Mouse (Mus musculus) hindbrain, embryonic 14.5 days (tissue): ENCODE measurements at regions not wholly inside any gene's neighbourhood (a gene's known extent, or its start where the extent isn't known, plus 50 kb on each side); places are given as distances from the start of the nearest gene placed in this dataset.

Source experiments
- ATAC-seq: fragments of 200-750 bp; cut with Nextera tagmentation; 2 replicates; pipeline ENCODE4 v1.8.0; 2017; ENCODE audit warnings: moderate number of reproducible peaks, mild to moderate bottlenecking, moderate TSS enrichment, moderate library complexity; ENCODE audit not compliant: low FRiP score
- DNase-seq: peaks from one replicate; pipeline ENCODE4 v3.0.0-alpha.2; 2015; ENCODE audit warnings: low spot score
- H3K27ac ChIP-seq: fragments of 300-500 bp; sonication (generic); 2 replicates; pipeline ENCODE4 v1.5.1; 2014; ENCODE audit warnings: mild to moderate bottlenecking, moderate library complexity
- H3K27me3 ChIP-seq: fragments of 300-500 bp; sonication (generic); 2 replicates; pipeline ENCODE4 v1.6.1; 2014; ENCODE audit warnings: mild to moderate bottlenecking, low read length, mixed read lengths; ENCODE audit not compliant: control insufficient read depth, insufficient read depth
- H3K36me3 ChIP-seq: fragments of 300-500 bp; sonication (generic); replicated peaks from 2 replicates; pipeline ENCODE4 v1.6.1; 2014; ENCODE audit not compliant: control insufficient read depth, insufficient read depth
- H3K4me1 ChIP-seq: fragments of 300-500 bp; sonication (generic); replicated peaks from 2 replicates; pipeline ENCODE4 v1.6.1; 2014; ENCODE audit warnings: antibody characterized with exemption, low read length, mixed read lengths; ENCODE audit not compliant: control insufficient read depth, insufficient read depth
- H3K4me2 ChIP-seq: fragments of 300-500 bp; sonication (generic); replicated peaks from 2 replicates; pipeline ENCODE4 v1.6.1; 2014; ENCODE audit warnings: mild to moderate bottlenecking, moderate library complexity
- H3K4me3 ChIP-seq: fragments of 300-500 bp; sonication (generic); replicated peaks from 2 replicates; pipeline ENCODE4 v1.5.1; 2014; ENCODE audit warnings: mild to moderate bottlenecking, low read length
- H3K9ac ChIP-seq: fragments of 300-500 bp; sonication (generic); 2 replicates; pipeline ENCODE4 v1.6.1; 2014
- H3K9me3 ChIP-seq: fragments of 300-500 bp; sonication (generic); 2 replicates; pipeline ENCODE4 v1.6.1; 2016; ENCODE audit warnings: low read length; ENCODE audit not compliant: control insufficient read depth
- WGBS: fragments of 180-500 bp; shearing (Covaris S2); extraction: QIAGEN DNeasy Blood & Tissue Kit; methylation state at CpG from one replicate; pipeline ENCODE4 v1.1.7; 2014; 5-methylcytosine and 5-hydroxymethylcytosine counted together

DNA sequence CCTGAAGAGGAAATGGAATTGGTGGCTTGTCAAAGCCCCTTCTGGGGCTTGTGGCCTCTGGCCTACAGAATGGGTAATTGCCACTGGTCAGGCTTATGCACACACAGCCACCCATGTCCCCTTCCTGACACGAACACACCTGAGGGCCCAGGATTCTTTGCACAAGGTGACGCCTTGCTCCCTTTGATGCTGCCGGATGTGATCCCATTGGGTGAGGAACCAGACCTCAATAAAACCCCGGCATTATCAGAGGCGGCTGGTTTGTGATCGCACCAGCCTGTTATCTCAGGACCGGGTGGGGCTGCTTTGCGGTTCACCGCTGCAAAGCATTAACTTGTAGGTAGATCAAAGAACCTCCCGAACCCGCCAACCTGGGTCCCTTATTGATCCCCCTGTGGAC is 270.5 kb downstream of the Sox9 start:
- peaks cover 17% of the 10 kb centered on the region for H3K4me1 ChIP-seq
- H3K4me3 ChIP-seq: no peak overlapping the region
- H3K36me3 ChIP-seq: no peaks in the 10 kb centered on the region
- 97% methylated on average over 11 of the region's 11 CpGs for WGBS
- no peak for ATAC-seq
- H3K4me2 ChIP-seq: no peak overlapping the region
- no peak for DNase-seq
- H3K27ac ChIP-seq: no peak overlapping the region
- no peaks in the 10 kb centered on the region for H3K9me3 ChIP-seq
- H3K27me3 ChIP-seq: no peaks in the 10 kb centered on the region
- H3K9ac ChIP-seq: no peak overlapping the region

GRCm38 (mm10) chr11:113056042-113056632 is 274.1 kb downstream of the Sox9 start:
- no peak for DNase-seq
- ATAC-seq: peak; percentile 49; the same call in 1 of the 2 replicates
- no peak overlapping the region for H3K4me2 ChIP-seq
- H3K4me1 ChIP-seq: peaks cover 20% of the 10 kb centered on the region
- H3K27me3 ChIP-seq: no peaks in the 10 kb centered on the region
- H3K9me3 ChIP-seq: no peaks in the 10 kb centered on the region
- no peaks in the 10 kb centered on the region for H3K36me3 ChIP-seq
- 62% methylated on average over 12 of the region's 12 CpGs for WGBS
- peak overlapping the region; percentile 78 for H3K27ac ChIP-seq
- H3K4me3 ChIP-seq: no peak overlapping the region
- H3K9ac ChIP-seq: no peak overlapping the region

GRCm38 (mm10) chr11:113056824-113057223 is 274.8 kb downstream of the Sox9 start:
- H3K9ac ChIP-seq: no peak overlapping the region
- peak overlapping the region; percentile 78 for H3K27ac ChIP-seq
- H3K9me3 ChIP-seq: no peaks in the 10 kb centered on the region
- ATAC-seq: peak; percentile 82
- WGBS: 18% methylated on average over 5 of the region's 5 CpGs
- H3K4me2 ChIP-seq: no peak overlapping the region
- H3K4me1 ChIP-seq: peaks cover 20% of the 10 kb centered on the region
- no peak overlapping the region for H3K4me3 ChIP-seq
- DNase-seq: peak; percentile 49
- no peaks in the 10 kb centered on the region for H3K36me3 ChIP-seq
- H3K27me3 ChIP-seq: no peaks in the 10 kb centered on the region

DNA sequence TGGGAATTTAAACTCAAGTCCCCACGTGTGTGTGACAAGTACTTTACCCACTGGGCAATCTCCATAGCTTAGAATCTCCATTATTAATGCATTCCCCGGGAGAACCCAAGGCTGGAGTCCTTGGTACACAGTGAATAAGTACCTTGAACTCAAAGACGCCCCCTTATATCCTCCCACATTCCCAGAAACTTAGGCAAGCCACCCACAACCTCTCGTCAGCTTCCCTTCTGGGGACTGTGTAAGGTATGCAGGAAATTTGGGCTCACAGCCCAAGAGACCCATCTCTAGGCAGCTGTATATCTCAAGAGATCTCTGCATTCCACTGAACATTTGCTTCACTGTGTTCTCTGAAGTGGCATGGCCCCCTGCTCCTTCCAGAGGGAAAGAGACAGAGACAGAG is 288.3 kb downstream of the Sox9 start:
- Histone ChIP-seq H3K4me2 (no peak overlapping the region), H3K27ac (no peak overlapping the region), H3K4me1 (peaks cover 2% of the 10 kb centered on the region; the same call in 1 of the 2 replicates), H3K27me3 (no peaks in the 10 kb centered on the region), H3K9ac (no peak overlapping the region), H3K9me3 (no peaks in the 10 kb centered on the region), H3K4me3 (no peak overlapping the region), H3K36me3 (no peaks in the 10 kb centered on the region)
- ATAC-seq (no peak), DNase-seq (no peak)
- 84% methylated on average over 4 of the region's 4 CpGs for WGBS

- no peak overlapping the region; the same call in 1 of the 2 replicates for H3K27ac ChIP-seq
- H3K4me2 ChIP-seq: no peak overlapping the region
- H3K4me1 ChIP-seq: no peaks in the 10 kb centered on the region
- H3K9ac ChIP-seq: no peak overlapping the region
- H3K9me3 ChIP-seq: no peaks in the 10 kb centered on the region
- H3K4me3 ChIP-seq: no peak overlapping the region
- ATAC-seq: no peak
- WGBS: 38% methylated on average over 10 of the region's 10 CpGs
- no peaks in the 10 kb centered on the region for H3K27me3 ChIP-seq
- DNase-seq: peak; percentile 32
- no peaks in the 10 kb centered on the region for H3K36me3 ChIP-seq
Observed at GRCm38 (mm10) chr11:113071942-113072341, 289.9 kb downstream of the Sox9 start.

DNA sequence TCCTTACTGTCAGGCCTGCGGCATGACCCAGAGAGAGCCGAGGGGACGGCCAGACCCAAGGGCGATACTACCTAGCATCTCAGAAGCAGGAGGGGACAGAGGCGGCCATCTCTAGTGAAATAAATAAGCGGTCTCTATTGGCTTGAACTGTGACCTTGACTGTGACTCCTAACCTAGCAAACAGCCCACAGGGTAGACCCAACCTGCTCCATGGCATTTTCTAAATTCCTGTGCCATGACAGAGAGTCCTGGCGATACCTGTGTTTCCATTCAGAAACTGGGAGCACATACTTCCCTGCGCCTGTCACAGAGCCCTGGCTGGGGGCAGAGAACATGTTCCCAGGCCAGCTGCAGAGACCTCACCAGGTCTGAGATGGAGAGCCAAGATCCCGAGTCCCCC is 292.3 kb downstream of the Sox9 start:
- Histone ChIP-seq H3K36me3 (no peaks in the 10 kb centered on the region), H3K9ac (no peak overlapping the region), H3K27ac (no peak overlapping the region), H3K27me3 (no peaks in the 10 kb centered on the region), H3K4me2 (no peak overlapping the region), H3K4me3 (no peak overlapping the region), H3K9me3 (no peaks in the 10 kb centered on the region), H3K4me1 (no peaks in the 10 kb centered on the region)
- 91% methylated on average over 9 of the region's 9 CpGs for WGBS
- DNase-seq (no peak), ATAC-seq (no peak)

GRCm38 (mm10) chr11:113076371-113076770 is 294.3 kb downstream of the Sox9 start:
- Histone ChIP-seq H3K27ac (no peak overlapping the region), H3K4me3 (no peak overlapping the region), H3K9me3 (no peaks in the 10 kb centered on the region), H3K27me3 (no peaks in the 10 kb centered on the region), H3K36me3 (no peaks in the 10 kb centered on the region), H3K4me2 (no peak overlapping the region), H3K4me1 (no peaks in the 10 kb centered on the region), H3K9ac (no peak overlapping the region)
- ATAC-seq (no peak), DNase-seq (no peak)
- 100% methylated on average over 4 of the region's 4 CpGs for WGBS

DNA sequence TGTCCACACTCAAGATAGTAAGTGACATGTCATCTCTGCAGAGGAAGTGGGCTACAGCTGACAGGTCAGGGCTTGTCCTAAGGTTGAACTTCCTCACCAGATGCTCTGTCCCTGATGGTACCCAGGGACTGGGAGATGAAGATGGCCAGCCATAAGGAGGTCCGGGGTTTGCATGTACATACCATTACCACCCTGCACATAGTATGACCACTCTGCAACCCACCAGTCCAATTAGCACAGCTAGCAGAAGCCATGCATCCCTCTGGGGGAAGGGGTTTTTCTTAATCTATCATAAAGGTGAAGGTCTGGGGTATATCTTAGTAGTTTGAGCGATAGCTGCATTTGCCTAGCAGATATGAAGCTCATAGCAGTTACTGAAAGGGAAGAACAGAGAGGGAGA is 298.3 kb downstream of the Sox9 start:
- no peak overlapping the region for H3K4me2 ChIP-seq
- ATAC-seq: no peak
- no peak for DNase-seq
- H3K27me3 ChIP-seq: no peaks in the 10 kb centered on the region
- 98% methylated on average over 2 of the region's 2 CpGs for WGBS
- no peaks in the 10 kb centered on the region for H3K9me3 ChIP-seq
- no peak overlapping the region for H3K9ac ChIP-seq
- no peak overlapping the region for H3K4me3 ChIP-seq
- H3K36me3 ChIP-seq: no peaks in the 10 kb centered on the region
- H3K27ac ChIP-seq: no peak overlapping the region
- H3K4me1 ChIP-seq: no peaks in the 10 kb centered on the region

DNA sequence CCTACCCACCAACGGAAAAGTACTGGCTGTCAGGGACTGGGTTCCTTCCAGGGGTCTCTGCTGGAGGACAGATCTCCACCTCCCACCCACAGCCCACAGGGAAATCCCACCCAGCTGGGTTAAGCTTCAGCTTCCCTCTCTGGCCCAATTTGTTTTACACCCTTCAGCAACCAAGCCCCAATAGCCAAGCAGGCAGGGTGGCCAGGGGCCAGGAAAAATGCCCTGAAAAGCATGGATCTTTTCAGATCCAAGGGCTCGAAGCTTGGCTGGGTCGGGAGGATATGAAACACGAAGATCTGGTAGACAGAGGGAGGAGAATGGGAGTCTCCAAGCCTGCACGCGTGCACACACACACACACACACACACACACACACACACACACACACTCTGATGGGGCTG is 302.4 kb downstream of the Sox9 start:
- 88% methylated on average over 6 of the region's 6 CpGs for WGBS
- no peak overlapping the region for H3K27ac ChIP-seq
- no peaks in the 10 kb centered on the region for H3K9me3 ChIP-seq
- peaks cover 6% of the 10 kb centered on the region for H3K4me1 ChIP-seq
- no peak overlapping the region for H3K9ac ChIP-seq
- no peaks in the 10 kb centered on the region for H3K27me3 ChIP-seq
- no peaks in the 10 kb centered on the region for H3K36me3 ChIP-seq
- DNase-seq: no peak
- no peak overlapping the region for H3K4me3 ChIP-seq
- no peak for ATAC-seq
- H3K4me2 ChIP-seq: no peak overlapping the region

- Histone ChIP-seq H3K9ac (no peak overlapping the region), H3K9me3 (no peaks in the 10 kb centered on the region), H3K36me3 (no peaks in the 10 kb centered on the region), H3K4me1 (peaks cover 6% of the 10 kb centered on the region), H3K27ac (no peak overlapping the region), H3K4me2 (no peak overlapping the region), H3K4me3 (no peak overlapping the region), H3K27me3 (no peaks in the 10 kb centered on the region)
- DNase-seq: no peak
- WGBS: 79% methylated on average over 9 of the region's 9 CpGs
- no peak for ATAC-seq
Observed at GRCm38 (mm10) chr11:113085556-113085955, 303.5 kb downstream of the Sox9 start.
